16 mouse cellular contexts compared by ENCODE assay signal in genomic region chr4:125201638-125202325, GRCm38 (mm10).
DNase-seq lines count a peak whose midpoint lies in the region; ATAC-seq and TF ChIP-seq lines count a peak whose summit lies in the region.
"Had no signal": no experiment of that assay in that cellular context is flagged by ENCODE, and none has a peak within 500 bp of the region (broad histone marks: within the 10 kb centered on the region; RNA-seq: fewer than 3 reads in every experiment).

No protein-coding gene starts in this region.

- no peak overlapping the region for H3K4me2 ChIP-seq in liver, embryonic 12.5 days
- H3K4me2 ChIP-seq: embryonic facial prominence, embryonic 12.5 days; midbrain, embryonic 12.5 days had no signal

- H3K36me3 ChIP-seq in liver, adult 2 months (ENCODE audit: control insufficient read depth, insufficient read depth, low read length), result no peaks in the 10 kb centered on the region
- no peaks in the 10 kb centered on the region for H3K36me3 ChIP-seq in liver, embryonic 12.5 days
- H3K36me3 ChIP-seq: embryonic facial prominence, embryonic 12.5 days; midbrain, embryonic 12.5 days had no signal

- H3K27me3 ChIP-seq in liver, adult 2 months (ENCODE audit: control insufficient read depth, insufficient read depth, low read length), result no peaks in the 10 kb centered on the region
- H3K27me3 ChIP-seq in liver, embryonic 12.5 days (replicated peaks), result peaks cover 11% of the 10 kb centered on the region; the same call in 1 of the 2 replicates

- no peak for ATAC-seq in liver, embryonic 12.5 days

- no peak for TF ChIP-seq CTCF in liver, adult 2 months (IDR thresholded peaks at IDR 0.05; ENCODE audit: low read depth, low read length)

- TF ChIP-seq POLR2A in liver, adult 2 months (IDR thresholded peaks at IDR 0.05; ENCODE audit: extremely low read depth, insufficient read depth, low read length), result no peak

- no peaks in the 10 kb centered on the region for H3K4me1 ChIP-seq in liver, adult 2 months (ENCODE audit: control insufficient read depth, insufficient read depth, low read length)
- H3K4me1 ChIP-seq in liver, embryonic 12.5 days, result no peaks in the 10 kb centered on the region
- H3K4me1 ChIP-seq: embryonic facial prominence, embryonic 12.5 days had no signal

- DNase-seq in liver, adult 2 months (ENCODE audit: extremely low read depth, low read depth, low spot score), result peak; percentile 62
- DNase-seq in 416B (ENCODE audit: low read depth) (peak; percentile 89), R1 (ENCODE audit: low read depth, low spot score) (peak; percentile 43)
- DNase-seq in kidney, postnatal 36 days, result peak; percentile 51 to 57
- DNase-seq in spleen, postnatal 14 days (ENCODE audit: low spot score in 2 of 2), result no peak
- DNase-seq in gastrocnemius, postnatal 10 days, result no peak
- DNase-seq: adrenal gland, adult 2 months; cerebellum, postnatal 14 days; heart, postnatal 14 days; right cerebral cortex, postnatal 14 days; thymus, adult 18-20 months had no signal

- H3K9ac ChIP-seq in liver, adult 2 months (ENCODE audit: low read depth, low read length), result no peak overlapping the region
- H3K9ac ChIP-seq in liver, embryonic 12.5 days, result no peak overlapping the region
- H3K9ac ChIP-seq: embryonic facial prominence, embryonic 12.5 days; midbrain, embryonic 12.5 days had no signal

- H3K79me2 ChIP-seq in liver, adult 2 months (ENCODE audit: control insufficient read depth, insufficient read depth, low read length), result no peaks in the 10 kb centered on the region

- no peak overlapping the region for H3K27ac ChIP-seq in liver, adult 2 months (replicated peaks; ENCODE audit: insufficient read depth, low read depth, low read length)
- no peak overlapping the region for H3K27ac ChIP-seq in liver, embryonic 12.5 days
- H3K27ac ChIP-seq: embryonic facial prominence, embryonic 12.5 days; layer of hippocampus, adult 2 months; left cerebral cortex, adult 2 months; midbrain, embryonic 12.5 days had no signal

- H3K4me3 ChIP-seq in liver, adult 2 months (ENCODE audit: insufficient read depth, low read depth, low read length), result no peak overlapping the region
- H3K4me3 ChIP-seq in liver, embryonic 12.5 days, result no peak overlapping the region
- H3K4me3 ChIP-seq: embryonic facial prominence, embryonic 12.5 days; layer of hippocampus, adult 2 months; left cerebral cortex, adult 2 months; midbrain, embryonic 12.5 days had no signal

- 47% methylated on average over 12 of the region's 12 CpGs for WGBS in liver, adult 2 months
- WGBS in liver, embryonic 12.5 days (ENCODE audit: insufficient replicate concordance), result 58% methylated on average over 12 of the region's 12 CpGs

- no peaks in the 10 kb centered on the region for H3K9me3 ChIP-seq in liver, embryonic 12.5 days (replicated peaks)
- H3K9me3 ChIP-seq: embryonic facial prominence, embryonic 12.5 days; midbrain, embryonic 12.5 days had no signal

Comparison
In these comparisons a context has a peak if more than half of its experiments do, and no peak if none do; other contexts are left out.
1. DNase-seq: peak in liver, adult 2 months (single experiment), 416B (single experiment), R1 (single experiment) and kidney, postnatal 36 days (2 of 2); none in spleen, postnatal 14 days (0 of 2) and gastrocnemius, postnatal 10 days (single experiment).